Mouse (Mus musculus): ENCODE measurements at regions not wholly inside any gene's neighbourhood (a gene's known extent, or its start where the extent isn't known, plus 50 kb on each side); places are given as distances from the start of the nearest gene placed in this dataset.

- Histone ChIP-seq H3K4me3 (replicated peaks; ENCODE audit: control insufficient read depth, low read depth, low read length) (no peak overlapping the region), H3K4me1 (ENCODE audit: control insufficient read depth, insufficient read depth, low read length) (no peaks in the 10 kb centered on the region), H3K27ac (ENCODE audit: control insufficient read depth, insufficient read depth, low read depth, low read length, poor library complexity) (no peak overlapping the region)
- TF ChIP-seq CTCF (IDR thresholded peaks at IDR 0.05; ENCODE audit: control insufficient read depth, insufficient read depth, low read length) (no peak), POLR2A (IDR thresholded peaks at IDR 0.05; ENCODE audit: borderline replicate concordance, control insufficient read depth, low read depth, low read length) (no peak)
- 83% methylated on average over 15 of the region's 15 CpGs for WGBS
These were observed 442.2 kb upstream of the Gm19410 start for GRCm38 (mm10) chr8:35323180-35323975.

Measured in bone marrow, adult 2 months (tissue).